Mouse (Mus musculus) megakaryocyte-erythroid progenitor cell, adult 5 weeks (primary cell): Measurements from ENCODE around the gene Dctn2. TPM values are rescaled to one million over a fixed set of nuclear protein-coding genes. Genes with fewer than 3 reads are reported as not detected.

Experiments used
- polyA plus RNA-seq: library from polyadenylated mRNA; stranded (reverse); fragments of >175 nt; gene quantifications from 2 replicates; pipeline ENCODE4 v1.2.3, GENCODE M21; 2012

Dctn2 gene
- 150 and 154 TPM in 2 replicates for polyA plus RNA-seq

GRCm38 (mm10) chr10:127266112-127267091, at the start of gene Dctn2:
Gene Dctn2, plus strand, starts transcription at chr10:127266368.

GRCm38 (mm10) chr10:127262548-127263398, 3.4 kb upstream of the Dctn2 start, which contains the start of gene Kif5a:
Gene Kif5a, minus strand, starts transcription at chr10:127263348.

GRCm38 (mm10) chr10:127288800-127289572, 22.8 kb downstream of the Dctn2 start, which contains the start of gene Mbd6:
Gene Mbd6, minus strand, starts transcription at chr10:127289018.

GRCm38 (mm10) chr10:127311476-127312355, 45.5 kb downstream of the Dctn2 start, which contains the start of gene Mars:
Gene Mars, minus strand, starts transcription at chr10:127311786.

GRCm38 (mm10) chr10:127321621-127322020, 55.5 kb downstream of the Dctn2 start, which contains the start of gene Arhgap9:
Gene Arhgap9, plus strand, starts transcription at chr10:127321964.

Other genes with a start within 250 kb of the Dctn2 start
- 44.0 and 51.5 TPM in 2 replicates for gene Tsfm, start 235.5 kb upstream of the Dctn2 start, polyA plus RNA-seq
- gene Mettl1, start 225.0 kb upstream of the Dctn2 start, polyA plus RNA-seq: 34.2 and 35.1 TPM in 2 replicates
- 0.05 TPM in 2 replicates for gene Eef1akmt3, start 224.9 kb upstream of the Dctn2 start, polyA plus RNA-seq
- gene Cyp27b1, start 218.1 kb upstream of the Dctn2 start, polyA plus RNA-seq: 0.02 and 0.06 TPM in 2 replicates
- gene March9, start 206.2 kb upstream of the Dctn2 start, polyA plus RNA-seq: 1.1 and 1.2 TPM in 2 replicates
- 1,737 and 1,767 TPM in 2 replicates for gene Cdk4, start 202.8 kb upstream of the Dctn2 start, polyA plus RNA-seq
- 32.2 and 46.6 TPM in 2 replicates for gene Tspan31, start 196.1 kb upstream of the Dctn2 start, polyA plus RNA-seq
- gene Agap2, start 191.1 kb upstream of the Dctn2 start, polyA plus RNA-seq: 57.1 and 68.6 TPM in 2 replicates
- 290 and 314 TPM in 2 replicates for gene Os9, start 145.2 kb upstream of the Dctn2 start, polyA plus RNA-seq
- 359 and 515 TPM in 2 replicates for gene B4galnt1, start 101.1 kb upstream of the Dctn2 start, polyA plus RNA-seq
- gene Slc26a10, start 85.7 kb upstream of the Dctn2 start, polyA plus RNA-seq: 0.36 and 0.47 TPM in 2 replicates
- gene Arhgef25, start 76.3 kb upstream of the Dctn2 start, polyA plus RNA-seq: 7.0 TPM in 2 replicates
- 161 and 188 TPM in 2 replicates for gene Dtx3, start 70.6 kb upstream of the Dctn2 start, polyA plus RNA-seq
- 26.5 and 27.1 TPM in 2 replicates for gene Pip4k2c, start 54.8 kb upstream of the Dctn2 start, polyA plus RNA-seq
- 0.54 and 0.63 TPM in 2 replicates for gene Kif5a, start 3.0 kb upstream of the Dctn2 start, polyA plus RNA-seq
- gene Mbd6, start 22.6 kb downstream of the Dctn2 start, polyA plus RNA-seq: 426 and 490 TPM in 2 replicates
- gene Mars, start 45.4 kb downstream of the Dctn2 start, polyA plus RNA-seq: 53.6 and 60.7 TPM in 2 replicates
- gene Arhgap9, start 55.6 kb downstream of the Dctn2 start, polyA plus RNA-seq: 40.4 and 45.0 TPM in 2 replicates
- 0.18 and 0.44 TPM in 2 replicates for gene Gli1, start 75.6 kb downstream of the Dctn2 start, polyA plus RNA-seq
- gene Inhbe, start 88.0 kb downstream of the Dctn2 start, polyA plus RNA-seq: 0.01 TPM in 1 of 2 replicates, not detected in the other
- gene Inhbc, start 104.1 kb downstream of the Dctn2 start, polyA plus RNA-seq: 0.04 TPM in 1 of 2 replicates, not detected in the other
- 135 and 146 TPM in 2 replicates for gene R3hdm2, start 114.0 kb downstream of the Dctn2 start, polyA plus RNA-seq
- 1.1 and 1.8 TPM in 2 replicates for gene Stac3, start 235.3 kb downstream of the Dctn2 start, polyA plus RNA-seq
- 0.38 TPM in 1 of 2 replicates, not detected in the other for gene Ndufa4l2, start 248.6 kb downstream of the Dctn2 start, polyA plus RNA-seq